Mouse (Mus musculus): Measurements from ENCODE around the gene Slfn3. TPM values are rescaled to one million over a fixed set of nuclear protein-coding genes. Genes with fewer than 3 reads are reported as not detected.
A peak's percentile ranks its signal among the peaks of the same experiment; 100 is the strongest.
"Not testable (repeated sequence)": the region's sequence is repeated elsewhere in the genome, so short reads cannot be mapped to it uniquely, and the experiment has no call there.

The Slfn3 gene
- polyA plus RNA-seq, 1 experiment from 2014 or later = 0.45 TPM

DNA sequence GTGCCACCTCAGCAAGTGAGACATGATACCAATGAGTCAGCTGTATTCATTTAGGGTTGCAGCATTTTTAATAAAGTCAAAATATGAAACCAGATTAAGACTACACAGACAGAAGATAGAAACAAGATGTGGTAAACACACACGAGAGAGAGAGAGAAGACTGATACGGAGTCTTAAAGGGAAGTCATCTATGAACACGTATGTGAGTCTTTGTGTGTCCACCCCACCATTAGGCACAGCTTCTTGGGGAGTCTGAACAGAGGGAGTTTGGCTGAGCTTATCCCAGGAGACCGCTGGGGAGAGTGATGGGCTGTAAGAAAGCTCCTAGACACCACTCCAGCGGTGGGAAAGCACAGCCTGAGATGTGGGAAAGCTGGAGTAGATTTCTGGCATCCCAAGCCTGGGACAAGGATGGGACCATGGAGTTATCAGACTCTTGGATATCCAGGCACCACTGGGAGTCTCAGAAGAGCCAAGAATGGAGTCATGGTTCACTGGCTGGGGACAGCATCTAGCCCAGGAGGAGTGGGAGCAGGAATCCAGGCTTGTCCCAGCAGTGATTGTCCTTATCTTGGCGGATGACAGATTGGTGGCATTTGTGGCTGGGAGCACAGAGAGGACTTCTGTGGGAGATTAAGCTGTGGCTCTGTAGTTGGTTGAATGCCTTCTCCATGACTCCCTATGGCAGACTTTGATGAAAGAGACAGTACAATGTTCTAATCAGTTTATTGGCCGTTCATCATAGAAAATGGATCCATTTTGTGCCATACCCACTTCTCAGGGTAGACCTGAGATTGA, 37.0 kb downstream of the Slfn3 start:
- DNase-seq (ENCODE audit: low spot score) = no peak
- 84% methylated on average over 7 of the region's 7 CpGs for WGBS
- H3K4me1 ChIP-seq = no peaks in the 10 kb centered on the region
- H3K27ac ChIP-seq (replicated peaks) = no peak overlapping the region
- no peaks in the 10 kb centered on the region for H3K36me3 ChIP-seq (replicated peaks)
- no peaks in the 10 kb centered on the region for H3K9me3 ChIP-seq
- no peaks in the 10 kb centered on the region for H3K27me3 ChIP-seq (replicated peaks; ENCODE audit: low read depth, poor library complexity, severe bottlenecking)
- no peak overlapping the region for H3K4me3 ChIP-seq

GRCm38 (mm10) chr11:83230966-83231365, 39.8 kb downstream of the Slfn3 start:
- 0 out of 2 replicates have a peak, but pooled peaks cover 3% of the 10 kb centered on the region for H3K4me1 ChIP-seq
- H3K9me3 ChIP-seq = no peaks in the 10 kb centered on the region
- H3K36me3 ChIP-seq (replicated peaks) = no peaks in the 10 kb centered on the region
- H3K27ac ChIP-seq (replicated peaks) = no peak overlapping the region
- WGBS = 71% methylated on average over 3 of the region's 3 CpGs
- H3K27me3 ChIP-seq (replicated peaks; ENCODE audit: low read depth, poor library complexity, severe bottlenecking) = no peaks in the 10 kb centered on the region
- H3K4me3 ChIP-seq = no peak overlapping the region
- DNase-seq (ENCODE audit: low spot score) = no peak

DNA sequence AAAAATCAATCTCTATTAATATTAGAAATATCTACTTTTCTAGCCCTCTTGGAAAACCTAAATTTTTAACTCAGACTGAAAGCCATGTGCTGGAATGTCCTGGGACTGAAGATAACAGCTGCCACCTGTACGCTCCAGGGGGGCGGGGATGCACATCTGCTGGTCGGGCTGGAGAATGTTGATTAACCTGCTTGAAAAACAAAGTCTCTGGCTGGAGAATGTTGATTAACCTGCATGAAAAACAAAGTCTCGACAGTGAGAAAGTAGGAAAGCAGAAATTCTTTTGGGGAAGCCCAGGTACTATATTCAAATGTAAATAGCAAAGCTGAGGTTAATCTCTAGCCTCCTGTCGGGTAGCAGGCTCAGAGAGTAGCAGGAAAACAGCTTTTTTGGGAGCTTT, 42.5 kb downstream of the Slfn3 start:
- 45% methylated on average over 5 of the region's 5 CpGs for WGBS
- not testable (repeated sequence) for H3K4me3 ChIP-seq; H3K9me3 ChIP-seq; H3K27ac ChIP-seq (replicated peaks); H3K36me3 ChIP-seq (replicated peaks); H3K4me1 ChIP-seq; H3K27me3 ChIP-seq (replicated peaks; ENCODE audit: low read depth, poor library complexity, severe bottlenecking)
- DNase-seq (ENCODE audit: low spot score) = peak; percentile 12

DNA sequence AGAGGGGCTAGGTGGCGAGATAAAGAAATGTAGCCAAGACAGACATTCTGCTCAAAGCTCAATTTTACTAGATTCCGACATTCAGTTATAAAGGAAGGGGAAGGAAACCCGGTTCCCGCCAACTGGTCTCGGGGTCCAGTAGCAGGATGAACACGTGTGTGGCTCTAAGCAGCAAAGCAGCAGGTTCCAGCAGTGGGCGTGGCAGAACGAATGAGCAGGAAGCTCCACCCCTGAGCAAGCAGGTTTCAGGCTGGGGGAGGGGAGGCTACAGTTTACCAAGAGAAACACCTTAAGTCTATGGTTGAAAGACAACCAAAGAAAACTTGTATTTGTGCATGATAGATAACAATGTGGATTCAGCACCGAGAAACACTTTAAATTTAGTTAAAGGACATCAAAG, 46.3 kb downstream of the Slfn3 start:
- 88% methylated on average over 9 of the region's 9 CpGs for WGBS
- H3K4me1 ChIP-seq; DNase-seq (ENCODE audit: low spot score); H3K27me3 ChIP-seq (replicated peaks; ENCODE audit: low read depth, poor library complexity, severe bottlenecking); H3K4me3 ChIP-seq; H3K9me3 ChIP-seq; H3K36me3 ChIP-seq (replicated peaks); H3K27ac ChIP-seq (replicated peaks): not testable (repeated sequence)

DNA sequence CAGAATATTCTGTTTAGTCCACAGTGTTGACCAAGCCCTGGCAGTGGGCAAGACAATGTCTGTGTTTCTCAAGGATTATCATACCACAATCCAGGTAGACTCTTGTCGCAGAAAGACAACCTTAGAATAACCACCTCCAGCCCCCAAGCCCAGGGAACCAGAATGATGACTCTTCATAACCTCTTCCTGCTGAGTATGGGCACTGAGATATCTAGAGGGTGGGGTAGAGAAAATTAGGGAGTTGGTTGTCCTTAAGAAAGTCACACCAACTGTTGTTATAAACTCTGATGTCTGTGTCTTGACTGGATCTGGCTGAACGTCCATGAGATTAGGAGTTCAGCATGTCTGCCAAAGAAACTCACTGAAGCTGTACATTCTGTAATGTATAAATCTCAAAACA, 47.3 kb downstream of the Slfn3 start:
- H3K4me3 ChIP-seq = no peak overlapping the region
- WGBS = 95% methylated on average over 2 of the region's 2 CpGs
- no peak overlapping the region for H3K27ac ChIP-seq (replicated peaks)
- H3K36me3 ChIP-seq (replicated peaks) = no peaks in the 10 kb centered on the region
- DNase-seq (ENCODE audit: low spot score) = no peak
- H3K27me3 ChIP-seq (replicated peaks; ENCODE audit: low read depth, poor library complexity, severe bottlenecking) = no peaks in the 10 kb centered on the region
- H3K9me3 ChIP-seq = no peaks in the 10 kb centered on the region
- 0 out of 2 replicates have a peak, but pooled peaks cover 3% of the 10 kb centered on the region for H3K4me1 ChIP-seq

- H3K36me3 ChIP-seq (replicated peaks) = no peaks in the 10 kb centered on the region
Measured at GRCm38 (mm10) chr11:83239811-83240210, 48.7 kb downstream of the Slfn3 start.

DNA sequence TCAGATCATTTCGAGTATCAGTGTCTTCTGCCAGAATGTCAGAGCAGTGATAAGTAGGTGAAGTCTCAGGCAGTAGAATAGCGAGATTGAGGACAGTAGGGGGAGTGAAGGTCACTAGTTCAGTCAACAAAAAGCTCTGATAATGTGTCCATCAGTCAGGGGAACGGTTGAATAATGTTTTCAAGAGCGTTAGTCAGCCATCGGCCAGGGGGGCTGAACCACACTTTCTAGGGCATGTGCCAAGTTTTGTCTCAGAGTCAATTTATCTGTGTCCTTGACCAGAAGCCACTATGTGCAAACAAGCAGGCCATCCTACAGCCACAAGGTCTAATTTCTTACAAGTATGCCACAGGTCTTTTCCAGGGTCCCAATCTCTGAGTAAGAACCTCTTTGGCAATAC, 66.1 kb downstream of the Slfn3 start:
- DNase-seq (ENCODE audit: low spot score); H3K4me3 ChIP-seq; H3K27me3 ChIP-seq (replicated peaks; ENCODE audit: low read depth, poor library complexity, severe bottlenecking); H3K36me3 ChIP-seq (replicated peaks); H3K9me3 ChIP-seq; H3K27ac ChIP-seq (replicated peaks); H3K4me1 ChIP-seq: not testable (repeated sequence)
- 71% methylated on average over 5 of the region's 5 CpGs for WGBS

More at GRCm38 (mm10) chr11:83239811-83240210, 48.7 kb downstream of the Slfn3 start:
- no peak overlapping the region for H3K27ac ChIP-seq (replicated peaks)
- no peaks in the 10 kb centered on the region for H3K9me3 ChIP-seq
- no peak for DNase-seq (ENCODE audit: low spot score)
- H3K27me3 ChIP-seq (replicated peaks; ENCODE audit: low read depth, poor library complexity, severe bottlenecking) = no peaks in the 10 kb centered on the region
- H3K4me1 ChIP-seq = no peaks in the 10 kb centered on the region
- WGBS = 23% methylated on average over 2 of the region's 2 CpGs
- H3K4me3 ChIP-seq = no peak overlapping the region

DNA sequence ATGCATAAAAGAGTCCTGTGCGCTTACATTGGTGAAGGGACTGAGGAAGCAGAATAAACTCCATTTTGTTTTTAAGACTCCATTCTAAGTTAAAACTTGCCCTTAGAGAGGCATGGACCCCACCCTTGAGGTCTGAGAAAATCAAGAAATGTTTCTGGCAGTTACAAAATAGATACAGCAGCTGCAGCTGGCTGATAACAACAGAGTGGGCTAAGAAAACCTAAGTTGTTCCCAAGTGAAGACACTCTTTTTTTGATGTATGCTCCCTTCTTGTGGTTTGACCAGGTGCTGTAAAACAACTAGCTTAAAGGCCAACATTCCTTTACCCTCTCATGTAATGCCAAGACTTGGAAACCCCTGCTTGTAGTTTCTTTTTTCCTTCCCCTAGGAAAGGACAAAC, 71.5 kb downstream of the Slfn3 start:
- H3K4me3 ChIP-seq = no peak overlapping the region
- WGBS = 94% methylated on average over 1 of the region's 1 CpGs
- DNase-seq (ENCODE audit: low spot score) = no peak

GRCm38 (mm10) chr11:83263146-83263545, 72.0 kb downstream of the Slfn3 start:
- H3K4me3 ChIP-seq = no peak overlapping the region
- WGBS = 63% methylated on average over 3 of the region's 3 CpGs
- H3K4me1 ChIP-seq = no peaks in the 10 kb centered on the region
- no peaks in the 10 kb centered on the region for H3K36me3 ChIP-seq (replicated peaks)
- H3K27me3 ChIP-seq (replicated peaks; ENCODE audit: low read depth, poor library complexity, severe bottlenecking) = no peaks in the 10 kb centered on the region
- no peak overlapping the region for H3K27ac ChIP-seq (replicated peaks)
- no peaks in the 10 kb centered on the region for H3K9me3 ChIP-seq
- no peak for DNase-seq (ENCODE audit: low spot score)

More for the DNA sequence above, 71.5 kb downstream of the Slfn3 start:
- H3K27ac ChIP-seq (replicated peaks) = no peak overlapping the region
- no peaks in the 10 kb centered on the region for H3K9me3 ChIP-seq
- H3K36me3 ChIP-seq (replicated peaks) = no peaks in the 10 kb centered on the region
- no peaks in the 10 kb centered on the region for H3K27me3 ChIP-seq (replicated peaks; ENCODE audit: low read depth, poor library complexity, severe bottlenecking)
- H3K4me1 ChIP-seq = no peaks in the 10 kb centered on the region

Other genes with a start within 250 kb of the Slfn3 start
- gene Slfn5, start 240.0 kb upstream of the Slfn3 start, polyA plus RNA-seq (2016; fragmentation: Nextera tagmentation; extraction: Ambion mirVana) = 0.26 and 0.31 TPM in 2 replicates
- gene Slfn9, start 199.5 kb upstream of the Slfn3 start, polyA plus RNA-seq (2016; fragmentation: Nextera tagmentation; extraction: Ambion mirVana) = 11.5 and 13.8 TPM in 2 replicates
- gene Slfn8, start 170.5 kb upstream of the Slfn3 start, polyA plus RNA-seq (2016; fragmentation: Nextera tagmentation; extraction: Ambion mirVana) = 0.11 and 0.14 TPM in 2 replicates
- 0.64 and 0.97 TPM in 2 replicates for gene Slfn2, start 126.2 kb upstream of the Slfn3 start, polyA plus RNA-seq (2016; fragmentation: Nextera tagmentation; extraction: Ambion mirVana)
- not detected in 2 replicates for gene Slfn1, start 74.5 kb upstream of the Slfn3 start, polyA plus RNA-seq (2016; fragmentation: Nextera tagmentation; extraction: Ambion mirVana)
- gene Slfn4, start 16.1 kb upstream of the Slfn3 start, polyA plus RNA-seq (2016; fragmentation: Nextera tagmentation; extraction: Ambion mirVana) = not detected in 2 replicates
- gene Slfn14, start 95.4 kb downstream of the Slfn3 start, polyA plus RNA-seq (2016; fragmentation: Nextera tagmentation; extraction: Ambion mirVana) = 0.09 and 0.37 TPM in 2 replicates
- gene Ap2b1, start 107.7 kb downstream of the Slfn3 start, polyA plus RNA-seq (2016; fragmentation: Nextera tagmentation; extraction: Ambion mirVana) = 64.9 and 71.3 TPM in 2 replicates
- 13.2 and 15.2 TPM in 2 replicates for gene Pex12, start 111.3 kb downstream of the Slfn3 start, polyA plus RNA-seq (2016; fragmentation: Nextera tagmentation; extraction: Ambion mirVana)
- 2.6 and 3.1 TPM in 2 replicates for gene Rasl10b, start 217.8 kb downstream of the Slfn3 start, polyA plus RNA-seq (2016; fragmentation: Nextera tagmentation; extraction: Ambion mirVana)
- gene Gas2l2, start 238.1 kb downstream of the Slfn3 start, polyA plus RNA-seq (2016; fragmentation: Nextera tagmentation; extraction: Ambion mirVana) = not detected in 2 replicates
- 0.68 TPM in 1 of 2 replicates, not detected in the other for gene 1700020L24Rik, start 246.3 kb downstream of the Slfn3 start, polyA plus RNA-seq (2016; fragmentation: Nextera tagmentation; extraction: Ambion mirVana)